Mouse (Mus musculus) fibroblast of lung, adult 2 months (primary cell): ENCODE data around the gene Ecpas.

Experiments used
- DNase-seq: peaks from one replicate; pipeline ENCODE4 v3.0.0-alpha.2; 2011; ENCODE audit warnings: low read depth

The Ecpas gene

GRCm38 (mm10) chr4:58911069-58911830, 1.3 kb downstream of the Ecpas start:
- no peak for DNase-seq

- no peak for DNase-seq
Measured at GRCm38 (mm10) chr4:58910175-58911068, 2.1 kb downstream of the Ecpas start.

GRCm38 (mm10) chr4:58907453-58907852, 5.1 kb downstream of the Ecpas start:
- no peak for DNase-seq

- no peak for DNase-seq
Measured at GRCm38 (mm10) chr4:58898318-58898717, 14.2 kb downstream of the Ecpas start.

- no peak for DNase-seq
Measured at GRCm38 (mm10) chr4:58897436-58897835, 15.1 kb downstream of the Ecpas start.

- DNase-seq = no peak
Measured at GRCm38 (mm10) chr4:58894399-58894798, 18.1 kb downstream of the Ecpas start.

- DNase-seq = no peak
Measured at GRCm38 (mm10) chr4:58890035-58890782, 22.3 kb downstream of the Ecpas start.

- DNase-seq = no peak
Measured at GRCm38 (mm10) chr4:58888568-58888967, 24.0 kb downstream of the Ecpas start.

GRCm38 (mm10) chr4:58887626-58888025, 24.9 kb downstream of the Ecpas start:
- DNase-seq = no peak

GRCm38 (mm10) chr4:58886778-58887177, 25.8 kb downstream of the Ecpas start:
- no peak for DNase-seq

- no peak for DNase-seq
Measured at GRCm38 (mm10) chr4:58885341-58885740, 27.2 kb downstream of the Ecpas start.

GRCm38 (mm10) chr4:58883841-58884240, 28.7 kb downstream of the Ecpas start:
- DNase-seq = no peak

GRCm38 (mm10) chr4:58874373-58874772, 38.2 kb downstream of the Ecpas start:
- no peak for DNase-seq

- DNase-seq = peak; percentile 85
Measured at GRCm38 (mm10) chr4:58867242-58867641, 45.3 kb downstream of the Ecpas start.

- no peak for DNase-seq
Measured at GRCm38 (mm10) chr4:58832908-58833307, 79.6 kb downstream of the Ecpas start.

- DNase-seq = peak; percentile 60
Measured at GRCm38 (mm10) chr4:58825921-58826320, 86.6 kb downstream of the Ecpas start.

GRCm38 (mm10) chr4:58787616-58788015, 124.9 kb downstream of the Ecpas start, which contains the start of gene Olfr267:
TSS of gene Olfr267 (minus strand) at chr4:58787716.
- DNase-seq = no peak

- DNase-seq = no peak
Measured at GRCm38 (mm10) chr4:58786659-58787058, 125.9 kb downstream of the Ecpas start.

- DNase-seq = no peak
Measured at GRCm38 (mm10) chr4:58763417-58763816, 149.1 kb downstream of the Ecpas start.

- DNase-seq = no peak
Measured at GRCm38 (mm10) chr4:58749510-58749909, 163.0 kb downstream of the Ecpas start.

GRCm38 (mm10) chr4:58749101-58749500, 163.4 kb downstream of the Ecpas start:
- peak; percentile 77 for DNase-seq
